In genomic region chr2:96234613-96235012, GRCm38 (mm10) we compare ENCODE assay signal across 14 mouse cellular contexts.
DNase-seq lines count a peak whose midpoint lies in the region; ATAC-seq and TF ChIP-seq lines count a peak whose summit lies in the region.
"Had no signal": no experiment of that assay in that cellular context is flagged by ENCODE, and none has a peak within 500 bp of the region (broad histone marks: within the 10 kb centered on the region; RNA-seq: fewer than 3 reads in every experiment).

No protein-coding gene starts in this region.

- no peak for TF ChIP-seq POLR2A in kidney, adult 2 months (IDR thresholded peaks at IDR 0.05; ENCODE audit: low read depth, low read length)

- no peak overlapping the region for H3K27ac ChIP-seq in kidney, adult 2 months (ENCODE audit: insufficient read depth, low read depth, low read length)
- no peak overlapping the region for H3K27ac ChIP-seq in midbrain, embryonic 14.5 days (replicated peaks; ENCODE audit: low read depth, low read length)
- no peak overlapping the region for H3K27ac ChIP-seq in midbrain, embryonic 16.5 days (ENCODE audit: low read length)
- no peak overlapping the region for H3K27ac ChIP-seq in stomach, postnatal 0 days (replicated peaks)
- no peak overlapping the region for H3K27ac ChIP-seq in intestine, postnatal 0 days (ENCODE audit: low read depth, low read length)
- H3K27ac ChIP-seq: forebrain, embryonic 10.5 days; midbrain, embryonic 13.5 days; stomach, embryonic 15.5 days had no signal

- TF ChIP-seq CTCF in kidney, adult 2 months (conservative IDR thresholded peaks at IDR 0.05; ENCODE audit: insufficient read depth, insufficient read length, low read depth, low read length), result no peak
- TF ChIP-seq CTCF in stomach, postnatal 0 days (IDR thresholded peaks at IDR 0.05; ENCODE audit: low read depth), result peak; percentile 53
- no peak for TF ChIP-seq CTCF in intestine, postnatal 0 days (IDR thresholded peaks at IDR 0.05; ENCODE audit: low read depth)

- H3K4me1 ChIP-seq in kidney, adult 2 months (ENCODE audit: control insufficient read depth, insufficient read depth, low read length), result no peaks in the 10 kb centered on the region
- no peaks in the 10 kb centered on the region for H3K4me1 ChIP-seq in midbrain, embryonic 14.5 days (ENCODE audit: control insufficient read depth, insufficient read depth, low read length)
- H3K4me1 ChIP-seq in midbrain, embryonic 16.5 days (ENCODE audit: control insufficient read depth, insufficient read depth, low read length), result no peaks in the 10 kb centered on the region
- H3K4me1 ChIP-seq in stomach, postnatal 0 days (replicated peaks; ENCODE audit: control insufficient read depth, insufficient read depth), result no peaks in the 10 kb centered on the region
- no peaks in the 10 kb centered on the region for H3K4me1 ChIP-seq in intestine, postnatal 0 days (replicated peaks; ENCODE audit: control insufficient read depth, insufficient read depth, low read length)
- H3K4me1 ChIP-seq: forebrain, embryonic 10.5 days; midbrain, embryonic 13.5 days; stomach, embryonic 15.5 days had no signal

- ATAC-seq in midbrain, embryonic 14.5 days (ENCODE audit: low FRiP score, low TSS enrichment), result no peak
- ATAC-seq in midbrain, embryonic 16.5 days, result no peak
- no peak for ATAC-seq in stomach, postnatal 0 days (ENCODE audit: low FRiP score, low TSS enrichment)
- ATAC-seq in intestine, postnatal 0 days, result no peak
- ATAC-seq: hindbrain, embryonic 16.5 days; midbrain, embryonic 13.5 days had no signal

- no peak overlapping the region for H3K4me2 ChIP-seq in midbrain, embryonic 14.5 days (ENCODE audit: low read length)
- H3K4me2 ChIP-seq in midbrain, embryonic 16.5 days (ENCODE audit: low read length), result no peak overlapping the region
- H3K4me2 ChIP-seq in stomach, postnatal 0 days (replicated peaks; ENCODE audit: low read depth), result no peak overlapping the region
- H3K4me2 ChIP-seq in intestine, postnatal 0 days (replicated peaks; ENCODE audit: low read depth), result no peak overlapping the region
- H3K4me2 ChIP-seq: midbrain, embryonic 13.5 days; stomach, embryonic 15.5 days had no signal

- no peaks in the 10 kb centered on the region for H3K9me3 ChIP-seq in midbrain, embryonic 14.5 days (ENCODE audit: control insufficient read depth, low read length)
- H3K9me3 ChIP-seq in midbrain, embryonic 16.5 days (replicated peaks; ENCODE audit: control insufficient read depth, low read length, poor library complexity, severe bottlenecking), result no peaks in the 10 kb centered on the region
- no peaks in the 10 kb centered on the region for H3K9me3 ChIP-seq in stomach, postnatal 0 days (ENCODE audit: control insufficient read depth, low read length)
- no peaks in the 10 kb centered on the region for H3K9me3 ChIP-seq in intestine, postnatal 0 days (ENCODE audit: control insufficient read depth)
- H3K9me3 ChIP-seq: forebrain, embryonic 10.5 days; midbrain, embryonic 13.5 days; stomach, embryonic 15.5 days had no signal

- DNase-seq in cerebellum, adult 18-20 months, result peak; percentile 4 to 8
- DNase-seq in cerebellum, adult 9-11 months, result no peak
- DNase-seq in kidney, adult 2 months, result peak; percentile 11
- DNase-seq in kidney, adult 18-20 months, result no peak
- peak; percentile 75 for DNase-seq in midbrain, embryonic 14.5 days
- DNase-seq in stomach, postnatal 0 days (ENCODE audit: low spot score), result no peak
- DNase-seq: gastrocnemius, postnatal 36 days; lung, adult 18-20 months had no signal

- no peak overlapping the region for H3K4me3 ChIP-seq in kidney, adult 2 months (ENCODE audit: insufficient read depth, low read depth, low read length)
- no peak overlapping the region for H3K4me3 ChIP-seq in midbrain, embryonic 14.5 days (replicated peaks; ENCODE audit: low read depth, low read length)
- no peak overlapping the region for H3K4me3 ChIP-seq in midbrain, embryonic 16.5 days (ENCODE audit: low read depth, low read length)
- H3K4me3 ChIP-seq in stomach, postnatal 0 days (ENCODE audit: low read depth, low read length), result no peak overlapping the region
- H3K4me3 ChIP-seq in intestine, postnatal 0 days (ENCODE audit: low read depth, low read length), result no peak overlapping the region
- H3K4me3 ChIP-seq: forebrain, embryonic 10.5 days; midbrain, embryonic 13.5 days; stomach, embryonic 15.5 days had no signal

- H3K27me3 ChIP-seq in kidney, adult 2 months (replicated peaks; ENCODE audit: control insufficient read depth, insufficient read depth, low read length), result no peaks in the 10 kb centered on the region
- no peaks in the 10 kb centered on the region for H3K27me3 ChIP-seq in midbrain, embryonic 14.5 days (ENCODE audit: control insufficient read depth, insufficient read depth, low read length)
- no peaks in the 10 kb centered on the region for H3K27me3 ChIP-seq in midbrain, embryonic 16.5 days (ENCODE audit: control insufficient read depth, insufficient read depth, low read depth, low read length)
- no peaks in the 10 kb centered on the region for H3K27me3 ChIP-seq in stomach, postnatal 0 days (ENCODE audit: control insufficient read depth, insufficient read depth, low read length)
- no peaks in the 10 kb centered on the region for H3K27me3 ChIP-seq in intestine, postnatal 0 days (replicated peaks; ENCODE audit: control insufficient read depth, insufficient read depth, low read length)
- H3K27me3 ChIP-seq: midbrain, embryonic 13.5 days; stomach, embryonic 15.5 days had no signal

- H3K36me3 ChIP-seq in kidney, adult 2 months (ENCODE audit: control insufficient read depth, insufficient read depth, low read length), result no peaks in the 10 kb centered on the region
- no peaks in the 10 kb centered on the region for H3K36me3 ChIP-seq in midbrain, embryonic 14.5 days (ENCODE audit: control insufficient read depth, insufficient read depth, low read length)
- H3K36me3 ChIP-seq in midbrain, embryonic 16.5 days (ENCODE audit: control insufficient read depth, insufficient read depth, low read length), result no peaks in the 10 kb centered on the region
- H3K36me3 ChIP-seq in stomach, postnatal 0 days (ENCODE audit: control insufficient read depth, insufficient read depth, low read length), result no peaks in the 10 kb centered on the region
- no peaks in the 10 kb centered on the region for H3K36me3 ChIP-seq in intestine, postnatal 0 days (ENCODE audit: control insufficient read depth, insufficient read depth)
- H3K36me3 ChIP-seq: forebrain, embryonic 10.5 days; midbrain, embryonic 13.5 days; stomach, embryonic 15.5 days had no signal

- no peak overlapping the region for H3K9ac ChIP-seq in midbrain, embryonic 14.5 days (replicated peaks; ENCODE audit: low read length)
- no peak overlapping the region for H3K9ac ChIP-seq in midbrain, embryonic 16.5 days (ENCODE audit: low read depth, low read length)
- H3K9ac ChIP-seq in stomach, postnatal 0 days (ENCODE audit: low read length), result no peak overlapping the region
- no peak overlapping the region for H3K9ac ChIP-seq in intestine, postnatal 0 days (ENCODE audit: low read depth, low read length)
- H3K9ac ChIP-seq: midbrain, embryonic 13.5 days; stomach, embryonic 15.5 days had no signal

- no peak for TF ChIP-seq EP300 in stomach, postnatal 0 days (optimal IDR thresholded peaks at IDR 0.05)

Comparison
In these comparisons a context has a peak if more than half of its experiments do, and no peak if none do; other contexts are left out.
1. DNase-seq: peak in cerebellum, adult 18-20 months (2 of 2), kidney, adult 2 months (single experiment) and midbrain, embryonic 14.5 days (single experiment); none in cerebellum, adult 9-11 months (single experiment), kidney, adult 18-20 months (single experiment) and stomach, postnatal 0 days (single experiment).